Mouse (Mus musculus): ENCODE measurements at regions not wholly inside any gene's neighbourhood (a gene's known extent, or its start where the extent isn't known, plus 50 kb on each side); places are given as distances from the start of the nearest gene placed in this dataset.

DNA sequence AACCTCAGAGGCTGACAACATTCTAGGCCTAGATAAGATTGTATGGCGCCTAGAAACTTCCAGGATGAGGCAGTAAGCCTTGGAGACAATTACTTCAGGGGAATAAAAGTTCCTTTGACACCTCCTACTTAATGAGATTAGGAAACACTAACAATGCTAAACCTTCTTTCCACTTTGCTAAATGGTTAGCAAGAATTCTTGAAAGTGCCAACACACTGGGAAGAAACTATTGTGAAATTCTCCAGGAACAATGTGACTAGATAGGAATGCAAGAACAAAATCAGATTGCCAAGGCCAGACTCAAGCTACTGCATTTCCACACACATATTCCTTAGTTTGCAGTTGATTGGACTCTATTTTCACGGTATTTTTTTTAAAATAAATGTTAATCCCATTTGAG is 76.0 kb upstream of the Dpyd start:
- CTCF ChIA-PET, result no interaction called here
- POLR2A ChIA-PET, result no interaction called here

- ChIA-PET CTCF (no interaction called here), POLR2A (interaction anchor here in 1 of 4 experiments (0.6 kb wide), 1 partner anchor 35 kb away, joined by 3 read pairs; no protein-coding TSS in a partner anchor)
Measured at GRCm38 (mm10) chr3:118487408-118487807, 74.5 kb upstream of the Dpyd start.

DNA sequence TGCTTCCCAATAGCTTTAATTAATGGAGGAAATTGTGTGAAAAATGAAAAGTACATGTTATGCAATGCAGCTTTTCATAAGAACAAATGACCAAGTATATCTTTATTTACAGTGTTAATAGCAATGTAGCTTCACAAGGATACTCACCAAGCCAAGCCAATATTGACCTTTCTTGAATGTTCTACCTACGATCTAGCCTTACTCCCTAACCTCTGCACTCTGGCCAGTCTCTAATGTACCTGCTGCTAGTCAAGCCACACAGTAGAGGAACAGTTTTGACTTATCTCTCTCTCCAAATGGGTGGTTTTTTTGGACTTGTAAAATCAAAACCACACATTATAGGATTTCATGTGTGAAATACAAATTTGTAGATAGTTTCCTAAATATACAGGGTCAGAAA is 70.8 kb upstream of the Dpyd start:
- ChIA-PET CTCF (interaction anchor here in 1 of 4 experiments (0.6 kb wide), 1 partner anchor 862 kb away, joined by 4 read pairs; no protein-coding TSS in a partner anchor), POLR2A (no interaction called here)

DNA sequence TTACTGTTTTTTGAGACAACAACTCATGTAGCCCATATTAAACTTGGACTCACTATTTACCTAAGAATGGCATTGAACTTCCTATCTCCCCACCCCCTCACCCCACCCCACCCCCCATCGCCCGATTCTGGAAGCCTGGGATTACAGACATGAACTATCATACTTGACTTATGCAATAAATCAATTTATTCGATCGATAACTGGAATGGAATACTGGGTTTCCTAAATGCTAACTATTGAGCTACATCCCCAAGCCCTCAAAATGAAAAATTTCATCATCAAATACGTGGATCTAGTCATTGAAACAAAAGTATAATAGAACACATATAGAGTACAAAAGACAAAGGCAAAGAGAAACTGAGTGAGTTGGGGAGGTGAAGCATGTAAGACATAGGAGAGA is 70.1 kb upstream of the Dpyd start:
- ChIA-PET POLR2A (no interaction called here), CTCF (no interaction called here)

GRCm38 (mm10) chr3:118494611-118495010 is 67.3 kb upstream of the Dpyd start:
- CTCF ChIA-PET, result no interaction called here
- POLR2A ChIA-PET, result no interaction called here

GRCm38 (mm10) chr3:118500234-118500633 is 61.7 kb upstream of the Dpyd start:
- ChIA-PET CTCF (no interaction called here), POLR2A (no interaction called here)

DNA sequence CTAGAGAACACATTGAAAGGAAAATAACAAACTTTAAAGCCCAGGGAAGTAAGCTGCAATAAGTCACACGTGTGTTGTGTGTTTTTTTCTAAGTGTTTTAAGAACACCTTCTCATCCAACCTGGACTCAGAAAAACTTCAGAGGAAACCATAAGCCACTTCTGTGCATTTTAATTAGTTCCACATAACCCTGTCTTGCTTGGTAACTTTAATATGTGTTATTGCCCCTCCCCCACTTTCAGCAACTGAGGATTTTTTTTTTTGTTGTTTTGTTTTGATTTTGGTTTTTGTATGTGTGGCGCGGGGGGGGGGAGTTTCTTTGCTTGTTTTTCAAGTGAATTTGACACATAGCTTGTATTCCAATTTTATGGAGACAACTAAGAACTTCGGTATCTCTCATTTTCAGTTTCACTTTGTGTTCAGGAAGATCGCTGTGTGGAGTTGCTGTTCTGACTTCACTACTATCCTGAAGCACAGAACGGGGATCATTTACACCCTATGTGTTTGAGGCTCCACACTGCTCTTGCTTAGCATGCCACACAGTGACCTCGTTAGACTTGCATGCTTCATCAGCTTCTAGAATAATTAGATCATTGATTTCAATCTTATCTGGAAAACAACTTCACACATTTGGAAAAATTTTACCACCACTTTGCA is 54.2 kb upstream of the Dpyd start:
- ChIA-PET POLR2A (interaction anchor here in 1 of 4 experiments (0.7 kb wide), 1 partner anchor 73 kb away, joined by 3 read pairs; no protein-coding TSS in a partner anchor), CTCF (no interaction called here)

DNA sequence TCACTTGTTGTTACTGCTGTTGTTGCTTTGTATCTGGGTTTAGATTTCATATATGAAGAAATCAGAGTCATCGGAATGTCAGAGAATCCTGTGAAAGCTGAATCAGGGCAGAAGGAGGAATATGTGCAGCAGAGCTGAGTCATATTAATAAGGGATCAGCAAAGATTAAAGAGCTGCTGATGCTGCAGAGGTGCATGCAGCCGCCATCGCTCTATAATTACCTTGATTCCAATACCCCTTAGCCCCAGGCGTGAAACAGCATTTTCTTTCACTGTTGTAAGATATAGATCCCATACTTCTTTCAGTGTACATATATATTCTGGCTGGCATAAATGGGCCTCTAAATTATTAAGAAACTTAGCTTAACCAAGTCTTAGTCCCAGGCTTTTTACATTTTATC is 51.1 kb upstream of the Dpyd start:
- CTCF ChIA-PET, result interaction anchor here in 1 of 4 experiments (0.6 kb wide), 1 partner anchor 216 kb away, joined by 6 read pairs; no protein-coding TSS in a partner anchor
- POLR2A ChIA-PET, result no interaction called here

DNA sequence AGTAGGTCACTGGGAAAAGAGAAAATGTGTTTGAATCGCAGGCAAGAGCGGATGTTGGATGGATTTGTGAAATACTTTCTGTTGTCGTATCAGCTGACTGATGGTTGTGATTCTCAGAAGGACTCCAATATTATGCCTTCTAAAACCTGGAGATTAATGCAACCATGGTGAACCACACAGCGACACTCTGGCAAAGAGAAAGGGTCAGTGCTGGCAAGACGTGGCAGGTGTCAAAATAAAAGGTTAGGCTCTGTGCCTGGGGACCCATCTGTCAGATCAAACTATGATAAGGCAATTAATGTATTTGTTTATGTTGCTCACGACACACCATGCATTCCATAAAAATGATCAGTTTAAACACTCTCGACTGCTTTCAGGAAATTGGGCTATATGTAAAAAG is 50.0 kb upstream of the Dpyd start:
- POLR2A ChIA-PET, result no interaction called here
- CTCF ChIA-PET, result no interaction called here
